Comparison of ENCODE assay signal across 8 mouse cellular contexts in the genomic region with DNA sequence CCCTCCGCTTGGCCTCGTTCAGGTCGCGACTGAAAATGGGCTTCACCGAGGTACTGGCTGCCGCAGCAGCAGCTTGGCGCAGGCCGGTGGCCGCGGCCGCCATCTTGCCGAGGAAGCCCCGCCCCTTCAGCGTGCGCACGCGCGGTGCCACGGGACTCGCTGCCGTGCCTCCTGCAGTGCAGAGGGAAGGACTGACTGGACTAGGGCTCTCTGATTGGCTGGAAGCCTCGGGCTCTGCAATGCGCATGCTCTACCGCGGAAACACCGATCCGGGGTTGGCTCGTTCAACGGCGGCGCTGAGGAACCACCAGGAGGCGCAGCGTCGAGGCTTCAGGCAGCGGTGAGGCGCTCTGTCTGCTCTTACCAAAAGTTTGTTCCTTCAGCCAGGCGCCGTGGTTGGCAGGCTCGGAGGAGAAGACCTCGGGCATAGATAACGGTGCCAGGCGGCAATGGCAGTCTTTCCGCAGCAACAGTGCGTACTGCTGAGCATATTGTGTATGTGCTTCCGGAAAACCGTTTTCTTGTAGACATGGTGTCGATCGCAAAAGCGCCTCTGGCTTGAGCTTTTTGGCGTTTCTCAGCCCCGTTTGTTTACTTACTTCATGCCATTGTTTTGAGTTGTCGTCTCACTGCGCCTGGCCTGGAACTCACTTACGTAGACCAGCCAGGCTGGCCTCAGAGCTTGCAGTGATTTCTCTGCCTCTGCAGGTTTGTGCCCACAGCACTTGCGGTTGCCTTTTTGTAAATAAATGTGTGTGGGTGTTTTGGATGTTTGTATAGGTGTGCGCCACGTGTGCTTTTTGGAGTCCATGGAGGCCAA. TPM values are rescaled to one million over a fixed set of nuclear protein-coding genes. Genes with fewer than 3 reads are reported as not detected.
DNase-seq lines count a peak whose midpoint lies in the region; ATAC-seq and TF ChIP-seq lines count a peak whose summit lies in the region.

TSS of gene Ndufa6 (minus strand) at position 197 of the 820 bp plus-strand sequence.

- TF ChIP-seq CTCF in ES-Bruce4 (IDR thresholded peaks at IDR 0.05; ENCODE audit: low read depth, low read length), result peak; percentile 81
- TF ChIP-seq CTCF in liver, postnatal 0 days (IDR thresholded peaks at IDR 0.05; ENCODE audit: low read depth), result peak; percentile 100

- H3K4me3 ChIP-seq in ES-Bruce4 (ENCODE audit: low read depth, low read length), result peak within 1 kb of the TSS; percentile 92
- H3K4me3 ChIP-seq in forebrain, embryonic 13.5 days, result peak within 1 kb of the TSS; percentile 83
- peak within 1 kb of the TSS; percentile 74 for H3K4me3 ChIP-seq in liver, postnatal 0 days (ENCODE audit: low read depth, low read length)
- peak within 1 kb of the TSS; percentile 97 for H3K4me3 ChIP-seq in neural tube, embryonic 14.5 days (ENCODE audit: low read depth, low read length)

- peaks cover 8% of the 10 kb centered on the region for H3K36me3 ChIP-seq in ES-Bruce4 (ENCODE audit: control insufficient read depth, insufficient read depth, low read length, poor library complexity, severe bottlenecking)
- peaks cover 18% of the 10 kb centered on the region for H3K36me3 ChIP-seq in forebrain, embryonic 13.5 days (ENCODE audit: poor library complexity, severe bottlenecking)
- peaks cover 18% of the 10 kb centered on the region for H3K36me3 ChIP-seq in liver, postnatal 0 days (replicated peaks; ENCODE audit: insufficient read depth, low read length)
- H3K36me3 ChIP-seq in neural tube, embryonic 14.5 days (ENCODE audit: control insufficient read depth, insufficient read depth, low read length), result peaks cover 17% of the 10 kb centered on the region

- WGBS in forebrain, embryonic 13.5 days, result 2% methylated on average over 52 of the region's 57 CpGs
- 1% methylated on average over 57 of the region's 57 CpGs for WGBS in large intestine, adult 2 months
- 2% methylated on average over 56 of the region's 57 CpGs for WGBS in liver, postnatal 0 days (ENCODE audit: insufficient replicate concordance)
- 2% methylated on average over 57 of the region's 57 CpGs for WGBS in neural tube, embryonic 14.5 days

- H3K4me1 ChIP-seq in ES-Bruce4 (ENCODE audit: control insufficient read depth, insufficient read depth, low read length), result no peaks in the 10 kb centered on the region
- H3K4me1 ChIP-seq in forebrain, embryonic 13.5 days, result peaks cover 23% of the 10 kb centered on the region
- peaks cover 45% of the 10 kb centered on the region for H3K4me1 ChIP-seq in liver, postnatal 0 days (ENCODE audit: insufficient read depth)
- H3K4me1 ChIP-seq in neural tube, embryonic 14.5 days (ENCODE audit: control insufficient read depth, insufficient read depth, low read length), result peaks cover 12% of the 10 kb centered on the region

- peak within 1 kb of the TSS; percentile 91 for H3K9ac ChIP-seq in ES-Bruce4 (ENCODE audit: low read depth, poor library complexity, severe bottlenecking)
- peak within 1 kb of the TSS; percentile 96 for H3K9ac ChIP-seq in forebrain, embryonic 13.5 days
- H3K9ac ChIP-seq in liver, postnatal 0 days (replicated peaks), result peak within 1 kb of the TSS; percentile 95
- peak within 1 kb of the TSS; percentile 96 for H3K9ac ChIP-seq in neural tube, embryonic 14.5 days (replicated peaks; ENCODE audit: low read depth, low read length)

- H3K4me2 ChIP-seq in forebrain, embryonic 13.5 days, result peak within 1 kb of the TSS; percentile 77
- H3K4me2 ChIP-seq in liver, postnatal 0 days (ENCODE audit: low read depth, low read length), result peak within 1 kb of the TSS; percentile 87
- H3K4me2 ChIP-seq in neural tube, embryonic 14.5 days (ENCODE audit: low read depth, low read length), result peak within 1 kb of the TSS; percentile 91

- no peaks in the 10 kb centered on the region for H3K9me3 ChIP-seq in ES-Bruce4 (replicated peaks; ENCODE audit: control insufficient read depth, insufficient read depth, low read length, poor library complexity, severe bottlenecking)
- no peaks in the 10 kb centered on the region for H3K9me3 ChIP-seq in forebrain, embryonic 13.5 days (replicated peaks)
- no peaks in the 10 kb centered on the region for H3K9me3 ChIP-seq in liver, postnatal 0 days (ENCODE audit: low read length)
- H3K9me3 ChIP-seq in neural tube, embryonic 14.5 days (ENCODE audit: control insufficient read depth, low read length), result no peaks in the 10 kb centered on the region

- H3K27ac ChIP-seq in ES-Bruce4 (ENCODE audit: insufficient read depth, low read length), result peak within 1 kb of the TSS; percentile 60
- peak within 1 kb of the TSS; percentile 81 for H3K27ac ChIP-seq in forebrain, embryonic 13.5 days
- H3K27ac ChIP-seq in liver, postnatal 0 days (ENCODE audit: low read depth), result peak within 1 kb of the TSS; percentile 91
- H3K27ac ChIP-seq in neural tube, embryonic 14.5 days (ENCODE audit: low read depth, low read length), result peak within 1 kb of the TSS; percentile 86

- TF ChIP-seq EP300 in ES-Bruce4 (IDR thresholded peaks at IDR 0.05; ENCODE audit: insufficient read depth, low read depth, low read length), result 0 out of 2 replicates have a peak, but pooled peaks have one; percentile 19
- peak; percentile 15; the same call in 1 of the 2 replicates for TF ChIP-seq EP300 in liver, postnatal 0 days (IDR thresholded peaks at IDR 0.05; ENCODE audit: low read depth)

- intact Hi-C loops in heart, postnatal 10 days (cut with DNase I), result loop anchor here (1.0 to 5.0 kb wide), 3 partner anchors 22 to 82 kb away; partner anchors contain the start of gene Sept3

- peak; percentile 84 for TF ChIP-seq POLR2A in ES-Bruce4 (IDR thresholded peaks at IDR 0.05; ENCODE audit: insufficient read depth, low read length)

- ATAC-seq in cerebellum, adult (ENCODE audit: insufficient number of reproducible peaks, low FRiP score, low TSS enrichment), result peak; percentile 98
- peak; percentile 99 for ATAC-seq in forebrain, embryonic 13.5 days
- ATAC-seq in liver, postnatal 0 days, result peak; percentile 96
- ATAC-seq in neural tube, embryonic 14.5 days (ENCODE audit: low read depth), result peak; percentile 99

- DNase-seq in heart, postnatal 10 days, result peak; percentile 98
- peak; percentile 88 for DNase-seq in large intestine, adult 2 months (ENCODE audit: low read depth, low spot score)
- DNase-seq in liver, postnatal 0 days, result peak; percentile 98
- peak; percentile 99 for DNase-seq in testis, postnatal 10 days (ENCODE audit: low spot score)

- no peaks in the 10 kb centered on the region for H3K27me3 ChIP-seq in ES-Bruce4 (ENCODE audit: control insufficient read depth, insufficient read depth, low read length, poor library complexity, severe bottlenecking)
- H3K27me3 ChIP-seq in forebrain, embryonic 13.5 days, result no peaks in the 10 kb centered on the region
- no peaks in the 10 kb centered on the region for H3K27me3 ChIP-seq in liver, postnatal 0 days (ENCODE audit: insufficient read depth, low read length)
- peaks cover 3% of the 10 kb centered on the region; the same call in 1 of the 2 replicates for H3K27me3 ChIP-seq in neural tube, embryonic 14.5 days (ENCODE audit: control insufficient read depth, insufficient read depth, low read length)

RNA-seq across cellular contexts. Expression of gene Ndufa6, which starts in this region (rescaled TPM):
- 212 and 236 TPM in 2 replicates for polyA plus RNA-seq in ES-Bruce4 (2011; ENCODE audit: insufficient read depth, insufficient read length, low read depth, missing spikeins)
- 318 and 358 TPM in 2 replicates for polyA plus RNA-seq in forebrain, embryonic 13.5 days (2015; fragmentation: Nextera tagmentation; extraction: Ambion mirVana)
- total RNA-seq in heart, postnatal 10 days (2021), result 100 to 1,000 TPM; 525 to 549 TPM
- 282 and 435 TPM in 2 replicates for polyA plus RNA-seq in large intestine, adult 2 months (2012; rRNA removed)
- polyA plus RNA-seq in liver, postnatal 0 days (2015; fragmentation: Nextera tagmentation; extraction: Ambion mirVana), result 642 and 691 TPM in 2 replicates
- polyA plus RNA-seq in neural tube, embryonic 14.5 days (2014; fragmentation: Nextera tagmentation; extraction: Ambion mirVana), result 391 and 432 TPM in 2 replicates

Comparison
In these comparisons a context has a peak if more than half of its experiments do, and no peak if none do; other contexts are left out.
1. Peak in every context shown above with its lines: DNase-seq, ATAC-seq, H3K4me3 ChIP-seq and H3K27ac ChIP-seq.